Mouse (Mus musculus) cerebellum, adult 2 months (tissue): Measurements from ENCODE around the gene Ugt2b34. TPM values are rescaled to one million over a fixed set of nuclear protein-coding genes. Genes with fewer than 3 reads are reported as not detected.
"Not testable (repeated sequence)": the region's sequence is repeated elsewhere in the genome, so short reads cannot be mapped to it uniquely, and the experiment has no call there.

ENCODE experiments used
- DNase-seq, 2 experiments: peaks; one replicate each; pipeline ENCODE4 v3.0.0; 2021
- H3K27ac ChIP-seq: fragments of 200-500 bp; 2 replicates; pipeline ENCODE4 v1.5.1; 2012; ENCODE audit warnings: low read length, control low read depth, inconsistent platforms; ENCODE audit not compliant: insufficient read depth
- H3K27me3 ChIP-seq: fragments of 200-500 bp; 2 replicates; pipeline ENCODE4 v1.6.1; 2012; ENCODE audit warnings: inconsistent platforms, mild to moderate bottlenecking, low read length, moderate library complexity; ENCODE audit not compliant: control insufficient read depth, insufficient read depth
- H3K4me1 ChIP-seq: fragments of 200-500 bp; 2 replicates; pipeline ENCODE4 v1.6.1; 2011; ENCODE audit warnings: low read length; ENCODE audit not compliant: control insufficient read depth, insufficient read depth
- H3K4me3 ChIP-seq: fragments of 200-500 bp; replicated peaks from 2 replicates; pipeline ENCODE3; 2011; ENCODE audit warnings: mild to moderate bottlenecking, low read depth, low read length, control low read depth; ENCODE audit not compliant: insufficient read depth
- CTCF ChIP-seq: fragments of 200-500 bp; IDR thresholded peaks from 2 replicates; pipeline ENCODE4 v1.5.1; 2011; ENCODE audit warnings: low read depth, mild to moderate bottlenecking, control low read depth, low read length, moderate library complexity, borderline replicate concordance; ENCODE audit not compliant: insufficient read depth
- POLR2A ChIP-seq: fragments of 200-500 bp; IDR thresholded peaks from 2 replicates; pipeline ENCODE4 v1.6.1; 2011; ENCODE audit warnings: low read length, control low read depth, borderline replicate concordance; ENCODE audit not compliant: insufficient read depth
- WGBS: fragments of 180-500 bp; shearing (Covaris S2); methylation state at CpG from one replicate; pipeline ENCODE4 v1.1.7; 2018; 5-methylcytosine and 5-hydroxymethylcytosine counted together
- polyA plus RNA-seq: library from polyadenylated mRNA; depleted of rRNA; stranded (reverse); fragments of >200 nt; gene quantifications from 2 replicates; pipeline ENCODE4 v1.2.3, GENCODE M21; 2012

Ugt2b34 gene
- polyA plus RNA-seq, 1 experiment: not detected

DNA sequence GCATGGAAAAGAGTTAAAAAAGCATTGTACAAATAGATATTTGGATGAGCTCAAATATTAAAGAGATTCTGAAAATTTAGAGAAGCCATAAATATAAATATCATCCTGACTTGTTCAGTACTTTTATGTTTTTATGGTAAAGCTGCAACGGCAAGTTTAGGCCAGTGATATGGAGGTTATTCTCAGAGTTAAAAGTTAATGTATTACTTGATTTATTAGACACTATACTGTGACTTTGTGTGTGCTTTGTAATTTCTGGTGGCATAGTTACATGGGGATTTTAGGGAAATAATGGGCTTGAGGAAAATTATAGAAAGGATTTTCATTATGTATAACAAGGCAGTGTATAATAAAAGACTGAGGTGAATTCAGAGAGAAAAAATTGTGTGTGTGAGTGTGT is 19.7 kb downstream of the Ugt2b34 start:
- WGBS: 88% methylated on average over 1 of the region's 1 CpGs
- DNase-seq: no peak
- Histone ChIP-seq H3K4me1 (no peaks in the 10 kb centered on the region), H3K4me3 (no peak overlapping the region), H3K27me3 (no peaks in the 10 kb centered on the region), H3K27ac (no peak overlapping the region)
- TF ChIP-seq CTCF (no peak), POLR2A (no peak)

DNA sequence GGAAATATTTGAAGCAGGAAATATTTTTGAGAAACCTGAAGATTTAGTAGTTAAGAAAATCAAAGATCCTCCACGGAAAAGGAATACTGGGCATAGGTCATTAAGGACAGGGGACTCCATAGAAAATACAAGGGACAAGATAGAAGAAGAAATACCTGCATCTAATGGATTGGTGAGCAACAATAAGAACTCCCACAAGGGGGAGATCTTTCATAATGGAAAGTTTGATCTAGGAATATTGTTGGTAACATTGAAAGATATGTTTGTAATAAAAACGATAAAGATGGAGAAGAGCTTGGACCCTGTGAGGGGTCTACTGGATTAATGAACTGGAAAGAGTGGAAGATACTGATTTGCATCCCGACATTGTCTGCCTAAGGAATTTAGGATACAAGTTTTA is 20.1 kb downstream of the Ugt2b34 start:
- WGBS: 36% methylated on average over 3 of the region's 3 CpGs
- Histone ChIP-seq H3K4me3 (no peak overlapping the region), H3K4me1 (no peaks in the 10 kb centered on the region), H3K27ac (no peak overlapping the region), H3K27me3 (no peaks in the 10 kb centered on the region)
- no peak for DNase-seq
- TF ChIP-seq POLR2A (no peak), CTCF (no peak)

DNA sequence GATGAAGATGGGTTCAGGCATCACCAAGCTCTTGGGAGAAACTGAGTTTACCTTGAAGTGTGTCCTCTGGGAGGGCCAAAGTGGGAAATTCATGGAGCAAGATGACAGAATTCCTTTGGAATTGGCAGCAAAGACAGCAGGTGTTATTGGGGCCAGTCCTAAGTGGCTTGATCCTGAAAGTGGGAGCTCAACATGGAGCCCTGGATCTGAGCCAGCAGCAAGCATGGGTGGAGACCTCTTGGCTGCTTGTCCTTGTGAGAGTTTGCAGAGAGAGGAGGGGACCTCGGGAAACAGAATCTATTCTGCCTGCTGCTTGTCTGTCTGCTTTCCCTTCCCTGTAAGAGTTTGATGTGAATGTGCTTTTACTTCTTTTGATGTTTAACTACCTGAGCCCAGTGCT is 34.9 kb downstream of the Ugt2b34 start:
- no peak overlapping the region for H3K27ac ChIP-seq
- no peak overlapping the region for H3K4me3 ChIP-seq
- DNase-seq: peak in 1 of 2 experiments; percentile 3
- WGBS: 3% methylated on average over 1 of the region's 1 CpGs
- no peaks in the 10 kb centered on the region for H3K4me1 ChIP-seq
- TF ChIP-seq CTCF (no peak), POLR2A (no peak)
- no peaks in the 10 kb centered on the region; the same call in 1 of the 2 replicates for H3K27me3 ChIP-seq

DNA sequence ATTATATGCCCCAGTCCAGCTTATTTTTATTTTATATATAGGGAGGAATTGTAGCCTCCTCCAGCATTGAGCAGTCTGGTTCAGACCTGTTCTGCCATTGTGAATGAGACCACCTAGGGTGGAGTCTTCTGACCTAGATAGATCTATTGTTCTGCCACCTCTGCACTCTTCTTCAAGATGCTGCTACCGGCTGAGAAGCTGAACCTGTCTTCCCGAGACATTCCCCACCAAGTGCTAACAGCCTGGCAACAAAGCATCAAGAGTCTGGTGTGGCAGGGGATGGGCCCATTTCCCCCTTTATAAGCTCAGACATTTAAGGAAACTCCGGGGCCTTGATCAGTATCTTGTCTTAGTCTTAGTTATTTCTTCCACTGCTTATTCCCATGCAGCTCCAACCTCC is 48.4 kb downstream of the Ugt2b34 start:
- Histone ChIP-seq H3K4me1 (no peaks in the 10 kb centered on the region), H3K27me3 (no peaks in the 10 kb centered on the region), H3K27ac (no peak overlapping the region), H3K4me3 (no peak overlapping the region)
- TF ChIP-seq POLR2A (no peak), CTCF (no peak)
- 70% methylated on average over 3 of the region's 3 CpGs for WGBS
- no peak for DNase-seq

DNA sequence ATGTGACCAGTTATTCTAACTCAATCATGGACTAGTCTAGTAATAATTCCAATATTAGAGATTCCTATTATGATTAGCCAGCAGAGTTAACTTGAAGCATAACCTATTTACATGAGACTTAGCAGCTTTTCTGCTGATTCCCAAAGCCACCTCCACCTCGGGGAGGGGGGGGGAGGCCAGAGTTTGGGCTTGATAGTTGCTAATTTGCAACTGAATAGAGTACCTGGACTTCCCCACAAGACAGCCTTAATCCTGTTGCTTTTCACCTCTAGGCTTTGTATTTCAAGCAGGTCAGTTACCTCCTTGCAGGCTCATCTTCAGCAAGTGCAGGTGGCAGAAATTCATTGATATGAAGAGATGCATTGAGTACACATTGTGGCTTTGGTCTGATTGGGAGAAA is 49.1 kb downstream of the Ugt2b34 start:
- no peak for DNase-seq
- H3K27ac ChIP-seq: no peak overlapping the region
- H3K27me3 ChIP-seq: no peaks in the 10 kb centered on the region
- TF ChIP-seq CTCF (no peak), POLR2A (no peak)
- 29% methylated on average over 1 of the region's 1 CpGs for WGBS
- no peak overlapping the region for H3K4me3 ChIP-seq
- H3K4me1 ChIP-seq: no peaks in the 10 kb centered on the region

DNA sequence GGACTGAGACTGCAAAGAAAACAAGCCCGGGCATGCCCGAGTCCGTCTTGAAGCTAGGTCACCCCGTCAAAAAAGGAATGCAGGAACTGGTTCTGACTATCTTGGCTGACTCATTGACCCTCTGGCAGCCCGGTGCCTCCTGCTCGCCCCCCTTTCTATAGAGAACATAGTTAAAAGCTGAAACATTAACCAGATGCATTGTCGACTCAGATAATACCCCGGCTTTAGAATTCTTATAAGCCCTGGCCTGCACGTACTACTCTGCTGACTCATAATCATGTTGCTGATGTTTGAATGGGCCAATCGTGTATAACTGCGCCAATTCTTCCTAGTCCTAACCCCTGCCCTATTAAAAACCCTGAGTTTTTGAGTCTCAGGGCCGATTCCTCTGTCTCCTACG is 50.2 kb downstream of the Ugt2b34 start:
- not testable (repeated sequence) for H3K27ac ChIP-seq, DNase-seq, H3K4me3 ChIP-seq, H3K27me3 ChIP-seq, H3K4me1 ChIP-seq
- WGBS: 91% methylated on average over 13 of the region's 13 CpGs

DNA sequence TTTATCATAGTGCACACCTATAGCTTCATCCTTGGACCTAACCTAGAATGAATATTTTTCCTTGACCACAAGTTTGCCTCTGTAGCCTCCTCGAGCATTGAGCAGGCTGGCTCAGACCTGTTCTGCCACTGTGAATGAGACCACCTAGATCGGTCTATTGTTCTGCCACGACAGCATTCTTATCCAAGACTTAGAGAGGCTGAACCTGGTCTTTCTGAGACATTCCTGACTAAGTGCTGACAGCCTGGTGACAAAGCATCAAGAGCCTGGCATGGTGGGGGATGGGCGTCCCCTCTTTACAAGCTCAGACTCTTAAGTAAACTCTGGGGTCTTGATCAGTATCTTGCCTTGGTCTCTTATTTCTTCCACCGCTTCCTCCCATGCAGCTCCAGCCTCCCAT is 55.1 kb downstream of the Ugt2b34 start:
- Histone ChIP-seq H3K4me3 (no peak overlapping the region), H3K4me1 (no peaks in the 10 kb centered on the region), H3K27me3 (no peaks in the 10 kb centered on the region), H3K27ac (no peak overlapping the region)
- TF ChIP-seq CTCF (no peak), POLR2A (no peak)
- DNase-seq: no peak
- WGBS: 71% methylated on average over 5 of the region's 5 CpGs

DNA sequence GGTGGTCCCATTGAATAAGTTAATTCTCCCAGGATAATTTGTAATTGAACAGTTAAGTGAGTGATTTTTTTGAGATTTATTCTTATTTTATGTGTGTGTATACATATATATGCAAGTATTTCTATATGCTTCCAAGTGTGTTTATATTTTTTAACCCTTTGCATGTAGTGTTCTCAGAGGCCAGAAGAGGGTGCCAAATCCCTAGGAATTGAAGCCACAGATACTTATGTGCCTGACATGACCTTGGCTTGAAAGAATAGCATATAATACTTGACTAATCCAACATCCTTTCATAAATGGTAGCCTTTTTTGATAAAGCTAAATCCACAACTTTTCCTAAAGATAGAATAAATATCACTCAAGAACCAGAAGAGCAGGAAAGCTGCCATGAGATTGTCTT is 56.6 kb downstream of the Ugt2b34 start:
- H3K27me3 ChIP-seq: no peaks in the 10 kb centered on the region
- H3K4me3 ChIP-seq: no peak overlapping the region
- no peaks in the 10 kb centered on the region for H3K4me1 ChIP-seq
- no peak overlapping the region for H3K27ac ChIP-seq
- DNase-seq: no peak
- TF ChIP-seq POLR2A (no peak), CTCF (0 out of 2 replicates have a peak, but pooled peaks have one; percentile 10)

DNA sequence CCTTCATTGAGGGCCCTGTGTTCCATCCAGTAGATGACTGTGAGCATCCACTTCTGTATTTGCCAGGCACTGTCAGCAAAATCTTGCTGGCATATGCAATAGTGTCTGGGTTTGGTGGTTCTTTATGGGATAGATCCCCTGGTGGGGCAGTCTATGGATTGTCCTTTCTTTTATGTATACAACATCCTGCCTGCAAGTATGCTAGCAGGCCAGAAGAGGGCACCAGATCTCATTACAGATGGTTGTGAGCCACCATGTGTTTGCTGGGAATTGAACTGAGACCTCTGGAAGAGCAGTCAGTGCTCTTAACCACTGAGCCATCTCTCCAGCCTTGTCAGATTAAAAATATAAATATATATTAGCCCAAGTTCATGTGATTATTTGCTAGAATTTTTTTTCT is 65.5 kb downstream of the Ugt2b34 start:
- H3K4me3 ChIP-seq, DNase-seq, H3K27me3 ChIP-seq, H3K27ac ChIP-seq, H3K4me1 ChIP-seq: not testable (repeated sequence)
